Mouse (Mus musculus) thymus, postnatal 4 days (tissue): Measurements from ENCODE around the gene Hfe.
"Not testable (repeated sequence)": the region's sequence is repeated elsewhere in the genome, so short reads cannot be mapped to it uniquely, and the experiment has no call there.

Source experiments
- DNase-seq: peaks from one replicate; pipeline ENCODE4 v3.0.0; 2021

Hfe gene

DNA sequence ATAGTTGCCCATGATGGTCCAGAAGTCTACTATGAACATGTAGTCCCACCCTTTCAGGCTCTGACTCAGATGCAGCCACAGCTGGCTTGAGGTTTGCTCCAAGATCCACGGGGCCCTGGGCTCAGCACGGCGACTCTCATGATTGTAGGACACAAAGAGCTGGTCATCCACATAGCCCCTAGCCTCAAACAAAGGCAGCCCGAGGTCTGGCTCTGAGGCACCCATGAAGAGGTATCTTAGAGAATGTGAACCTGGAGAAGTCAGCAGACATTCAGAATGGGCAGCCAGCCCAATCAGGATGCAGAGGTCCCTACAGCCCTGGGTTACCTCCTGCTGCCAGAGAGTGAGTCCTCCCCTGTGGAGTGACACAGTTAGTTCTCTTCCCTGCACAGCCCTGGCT, 2.6 kb downstream of the Hfe start:
- no peak for DNase-seq

DNA sequence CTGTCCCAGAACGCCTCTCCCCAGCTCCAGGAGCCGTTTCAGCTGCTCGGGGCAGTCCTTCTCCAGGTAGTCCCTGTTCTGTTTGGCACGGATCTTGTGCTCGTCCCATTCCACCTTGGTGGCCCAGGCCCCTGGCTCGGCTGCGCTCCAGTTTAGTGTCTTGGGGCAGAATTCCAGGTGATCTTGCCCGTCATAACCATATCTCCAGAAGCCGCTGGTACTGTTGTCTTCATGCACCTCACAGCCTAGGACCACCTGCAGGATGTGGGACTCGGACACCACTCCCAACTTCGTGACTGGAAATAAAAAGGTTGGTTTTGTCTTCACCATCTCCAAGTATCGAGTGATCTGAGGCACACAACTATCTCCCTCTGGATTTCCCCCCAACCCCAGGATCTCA, 3.9 kb downstream of the Hfe start:
- no peak for DNase-seq

DNA sequence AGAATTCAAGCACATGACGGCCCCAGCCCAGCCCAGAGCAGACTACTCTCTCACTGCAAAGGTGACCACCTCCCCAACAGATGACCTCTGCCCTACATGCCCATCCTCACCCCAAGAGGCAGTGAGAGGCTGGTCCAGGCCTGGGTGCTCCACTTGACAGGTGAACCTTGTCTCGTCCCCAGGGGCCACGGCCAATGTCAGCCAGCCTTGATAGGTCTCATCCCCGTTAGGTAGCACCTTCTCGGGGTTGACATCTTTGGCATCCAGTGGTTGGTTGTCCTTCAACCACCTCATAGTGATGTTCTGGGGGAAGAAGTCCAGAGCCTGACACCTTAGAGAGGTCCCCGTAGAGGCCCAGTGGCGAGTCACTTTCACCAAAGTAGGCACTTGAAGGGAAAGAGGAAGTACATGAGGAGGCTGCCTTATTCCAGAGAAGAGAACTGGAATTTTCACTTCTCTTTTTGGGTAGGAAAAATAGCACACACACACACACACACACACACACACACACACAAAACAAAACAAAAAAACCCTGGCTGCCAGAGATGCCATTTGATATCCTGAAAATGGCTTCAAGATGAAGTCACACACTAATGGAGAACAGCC, 4.8 kb downstream of the Hfe start:
- DNase-seq = no peak

DNA sequence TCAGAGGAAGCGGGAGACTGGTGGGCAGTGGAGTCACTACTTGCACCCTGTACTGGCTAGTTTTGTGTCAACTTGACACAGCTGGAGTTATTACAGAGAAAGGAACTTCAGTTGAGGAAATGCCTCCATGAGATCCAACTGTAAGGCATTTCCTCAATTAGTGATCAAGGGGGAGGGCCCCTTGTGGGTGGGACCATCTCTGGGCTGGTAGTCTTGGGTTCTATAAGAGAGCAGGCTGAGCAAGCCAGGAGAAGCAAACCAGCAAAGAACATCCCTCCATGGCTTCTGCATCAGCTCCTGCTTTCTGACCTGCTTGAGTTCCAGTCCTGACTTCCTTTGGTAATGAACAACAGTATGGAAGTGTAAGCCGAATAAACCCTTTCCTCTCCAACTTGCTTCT, 7.9 kb downstream of the Hfe start:
- DNase-seq = not testable (repeated sequence)

DNA sequence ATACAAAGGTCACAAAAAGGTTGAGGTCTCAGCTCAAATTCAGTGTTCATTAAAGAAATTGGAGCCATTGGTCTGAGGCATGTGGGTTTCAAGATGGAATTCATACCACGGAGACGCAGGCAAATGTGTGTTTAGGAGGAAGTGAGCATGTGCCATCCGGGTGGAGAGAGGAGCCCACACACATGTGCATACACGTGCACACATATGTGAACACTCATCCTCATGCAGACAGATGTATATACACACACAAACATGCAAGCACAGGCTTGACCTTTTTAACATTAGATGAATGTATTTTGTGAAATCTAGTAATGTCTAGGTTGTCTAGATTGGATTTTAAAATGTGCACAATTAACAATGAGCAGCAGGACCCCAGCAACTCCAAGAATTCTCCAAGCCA, 8.4 kb downstream of the Hfe start:
- no peak for DNase-seq

DNA sequence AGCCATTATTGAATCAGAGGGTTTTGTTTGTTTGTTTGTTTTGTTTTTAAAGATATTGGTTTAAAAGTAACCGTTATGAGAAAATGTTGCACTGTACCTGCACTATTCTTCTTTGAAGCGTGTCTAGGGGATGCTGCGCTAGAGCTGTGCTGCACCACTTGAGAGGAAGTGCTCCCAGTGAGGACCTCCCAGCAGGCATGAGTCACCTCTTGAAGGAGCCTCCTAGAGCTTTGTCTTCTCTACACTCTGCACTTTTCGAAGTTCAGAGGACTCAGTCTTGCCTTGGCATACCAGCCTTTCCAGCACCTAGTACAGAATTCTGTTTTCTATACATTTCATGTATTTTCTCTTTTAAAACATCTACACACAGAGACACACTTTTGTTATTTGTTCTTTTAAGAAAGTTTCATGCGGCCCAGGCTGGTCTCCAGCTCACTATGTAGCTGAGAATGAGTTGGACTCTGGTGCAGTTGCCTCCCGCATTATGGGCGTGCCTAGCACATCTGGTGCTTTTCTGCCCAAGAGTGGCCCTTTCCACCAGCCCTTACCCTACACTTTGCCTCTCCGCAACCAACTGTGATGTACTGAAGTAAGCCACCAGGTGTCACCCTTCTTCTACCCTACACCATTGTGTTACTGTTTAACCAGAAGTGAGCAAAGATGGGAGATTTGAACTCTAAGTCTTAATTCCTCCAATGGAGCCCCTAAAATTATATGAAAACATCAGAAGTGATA, 9.7 kb downstream of the Hfe start:
- DNase-seq = peak; percentile 77

DNA sequence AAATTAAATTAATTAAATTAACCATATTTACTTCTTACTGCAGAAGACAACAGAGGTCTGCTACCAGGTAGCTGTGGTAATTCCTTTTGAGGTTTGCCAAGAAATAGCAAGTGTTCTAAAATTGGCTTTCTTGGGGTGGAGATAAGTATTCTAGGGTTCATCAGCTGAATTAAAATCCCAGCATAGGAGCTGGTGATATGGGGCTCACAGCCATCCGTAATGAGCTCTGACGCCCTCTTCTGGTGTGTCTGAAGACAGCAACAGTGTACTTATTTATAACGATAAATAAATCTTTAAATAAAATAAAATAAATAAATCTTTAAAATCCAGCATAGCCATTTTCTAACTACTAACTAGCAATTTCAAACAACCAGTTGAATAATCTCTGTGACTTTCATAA, 10.9 kb downstream of the Hfe start:
- DNase-seq = no peak

DNA sequence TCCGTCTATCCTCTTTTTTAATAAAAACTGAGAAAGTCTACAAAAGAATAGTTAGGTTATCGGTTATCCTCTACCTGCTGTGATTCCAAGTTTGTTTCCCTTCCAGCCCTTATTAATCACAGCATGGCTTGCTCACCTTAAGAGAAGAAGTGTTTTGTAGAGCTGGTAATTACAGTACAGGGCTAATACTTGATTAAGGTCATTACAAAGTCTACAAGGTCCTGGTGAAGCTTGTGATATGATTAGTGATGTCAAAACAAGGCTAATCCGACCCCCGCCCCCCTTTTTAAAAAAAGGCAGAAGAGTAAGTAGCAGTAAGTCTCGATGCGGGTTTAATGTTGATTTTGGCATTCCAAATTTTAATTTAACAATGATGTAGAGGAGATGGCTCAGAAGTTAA, 11.7 kb downstream of the Hfe start:
- no peak for DNase-seq

DNA sequence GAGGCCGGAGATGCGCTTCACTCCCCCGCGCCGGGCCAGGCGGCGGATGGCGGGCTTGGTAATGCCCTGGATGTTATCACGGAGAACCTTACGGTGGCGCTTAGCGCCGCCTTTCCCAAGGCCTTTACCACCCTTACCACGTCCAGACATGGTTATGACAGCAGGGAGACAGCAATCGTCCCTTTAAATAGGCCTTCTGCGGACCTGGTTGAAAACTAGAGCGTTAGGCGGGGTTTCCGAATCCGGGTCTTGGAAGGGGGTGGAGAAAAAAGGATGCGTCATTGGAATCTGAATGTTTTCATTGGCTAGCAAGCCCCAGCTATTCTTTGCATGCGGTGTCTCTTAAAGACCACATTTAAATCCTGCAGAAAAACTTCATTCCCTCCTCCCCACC, 12.4 kb downstream of the Hfe start, which contains the start of gene Hist1h4c:
TSS of gene Hist1h4c (minus strand) at position 155 of the 394 bp plus-strand sequence.
- DNase-seq = peak; percentile 98

DNA sequence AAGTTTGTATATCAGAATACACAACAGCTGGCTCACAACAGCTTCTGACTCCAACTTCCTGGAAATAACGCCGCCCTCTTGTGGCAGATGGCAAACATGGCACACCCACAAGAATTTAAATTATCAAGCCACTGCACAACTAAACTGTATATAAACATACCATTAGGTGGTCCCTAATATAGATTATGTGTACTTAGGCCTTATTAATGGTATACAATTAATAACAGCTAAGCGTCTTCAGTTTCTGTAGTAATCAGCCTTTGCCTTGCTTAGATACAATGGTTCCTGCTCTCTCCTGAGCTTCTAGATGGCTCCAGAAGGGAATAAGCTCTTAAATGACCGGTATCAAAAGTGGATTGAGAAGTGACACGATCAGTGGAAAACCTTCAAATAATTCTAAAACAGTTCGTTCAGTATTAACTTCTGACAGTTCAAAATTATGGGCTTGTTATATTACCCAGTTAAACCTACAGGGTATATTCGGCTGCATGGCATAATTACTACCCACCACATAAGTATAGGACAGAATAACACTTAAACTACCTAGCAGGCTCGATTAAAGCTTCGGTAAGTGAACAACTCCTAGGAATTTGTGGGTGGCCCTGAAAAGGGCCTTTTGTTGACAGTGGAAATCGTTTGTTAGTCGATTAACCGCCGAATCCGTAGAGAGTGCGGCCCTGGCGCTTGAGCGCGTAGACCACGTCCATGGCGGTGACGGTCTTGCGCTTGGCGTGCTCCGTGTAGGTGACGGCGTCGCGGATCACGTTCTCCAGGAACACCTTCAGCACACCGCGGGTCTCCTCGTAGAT, 13.0 kb downstream of the Hfe start:
- DNase-seq = peak; percentile 82

DNA sequence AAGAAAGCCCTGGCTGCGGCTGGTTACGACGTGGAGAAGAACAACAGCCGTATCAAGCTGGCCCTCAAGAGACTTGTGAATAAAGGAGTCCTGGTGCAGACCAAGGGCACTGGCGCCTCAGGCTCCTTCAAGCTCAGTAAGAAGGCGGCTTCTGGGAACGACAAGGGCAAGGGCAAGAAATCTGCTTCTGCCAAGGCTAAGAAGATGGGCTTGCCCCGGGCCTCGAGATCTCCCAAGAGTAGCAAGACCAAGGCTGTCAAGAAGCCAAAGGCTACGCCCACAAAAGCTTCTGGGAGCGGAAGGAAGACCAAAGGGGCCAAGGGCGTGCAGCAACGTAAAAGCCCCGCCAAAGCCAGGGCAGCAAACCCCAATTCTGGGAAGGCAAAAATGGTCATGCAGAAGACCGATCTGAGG, 14.6 kb downstream of the Hfe start:
- DNase-seq = peak; percentile 37

DNA sequence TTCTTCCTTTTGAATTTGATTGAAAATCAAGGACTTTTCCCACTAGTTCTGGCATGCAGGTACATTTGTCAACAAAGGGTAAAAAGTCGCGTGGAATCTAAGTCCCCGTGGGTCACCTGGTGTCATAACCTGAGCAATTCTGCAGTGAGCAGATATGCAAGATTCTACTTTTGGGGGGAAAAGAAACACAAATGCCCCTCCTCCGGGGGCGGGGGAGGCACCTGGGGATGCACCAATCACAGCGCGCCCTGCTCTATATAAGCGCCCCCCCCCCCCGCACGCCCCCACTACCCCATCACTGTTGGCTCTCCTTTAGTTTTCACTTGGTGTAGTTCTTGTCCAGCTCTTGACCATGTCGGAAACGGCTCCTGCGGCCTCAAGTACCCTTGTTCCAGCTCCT, 15.1 kb downstream of the Hfe start, which contains the start of gene Hist1h1t:
TSS of gene Hist1h1t (plus strand) at position 301 of the 400 bp plus-strand sequence.
- DNase-seq = peak; percentile 42

DNA sequence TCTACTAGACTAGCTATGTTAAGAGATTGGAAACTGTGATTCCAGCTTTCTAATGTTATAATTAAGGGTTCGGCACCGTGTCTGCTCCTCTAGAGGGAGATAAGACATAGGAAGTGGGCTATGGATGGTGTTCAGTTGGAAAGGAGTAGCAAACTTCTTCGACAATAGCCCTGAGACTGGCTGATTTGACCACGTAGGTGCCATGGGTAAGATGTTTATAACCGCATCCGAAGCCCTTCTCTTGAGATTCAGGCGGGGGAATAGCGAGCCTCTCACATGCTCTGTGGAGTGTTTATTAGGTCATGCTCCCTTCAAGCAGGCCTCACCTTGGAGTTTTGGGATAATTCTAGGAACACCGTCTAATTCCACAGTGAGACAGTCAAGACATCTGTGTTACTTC, 15.7 kb downstream of the Hfe start:
- no peak for DNase-seq

DNA sequence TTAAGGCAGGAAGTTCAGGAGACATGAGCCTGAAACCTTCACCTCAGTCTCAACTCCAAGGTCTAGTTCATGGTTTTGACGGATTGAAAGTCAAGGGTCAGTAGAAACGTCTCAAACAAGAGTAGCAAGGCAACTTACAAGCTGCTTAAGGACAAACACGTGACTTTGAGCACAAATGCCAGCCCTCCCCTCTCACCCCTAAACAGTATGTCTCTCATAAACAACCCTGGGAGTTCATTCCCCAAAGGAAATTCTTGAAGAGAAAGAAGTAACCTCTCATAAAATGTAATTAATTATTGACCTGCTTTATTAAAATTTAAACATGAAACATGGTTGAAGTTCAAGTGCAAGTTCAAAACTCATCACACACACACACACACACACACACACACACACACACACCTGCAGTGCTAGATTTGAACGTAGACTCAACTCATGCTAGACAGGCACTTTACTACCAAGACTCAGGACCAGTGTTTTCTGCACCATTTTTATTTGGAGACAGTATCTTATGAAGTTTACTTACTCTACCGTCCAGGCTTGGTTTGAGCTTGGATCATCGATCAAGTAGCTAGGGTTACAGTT, 16.7 kb downstream of the Hfe start:
- no peak for DNase-seq

DNA sequence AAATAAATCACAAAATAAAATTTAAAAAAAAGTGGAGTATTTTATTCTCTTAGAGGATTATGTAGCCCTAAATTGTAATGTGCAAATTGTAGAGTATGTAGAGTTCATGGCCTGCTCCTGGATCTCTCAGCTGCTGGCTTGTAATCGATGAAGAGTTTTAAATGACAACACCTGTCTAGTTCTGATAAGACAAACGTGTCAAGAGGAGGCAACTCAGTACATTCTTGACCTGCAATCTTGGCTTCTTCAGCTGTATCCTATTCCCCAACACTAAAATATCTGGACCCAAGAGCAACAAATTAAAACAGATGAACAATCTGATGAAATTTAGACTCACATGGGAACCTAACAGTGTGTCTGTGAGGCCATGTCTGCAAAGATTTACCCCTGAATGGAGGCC, 21.2 kb downstream of the Hfe start:
- DNase-seq = no peak

DNA sequence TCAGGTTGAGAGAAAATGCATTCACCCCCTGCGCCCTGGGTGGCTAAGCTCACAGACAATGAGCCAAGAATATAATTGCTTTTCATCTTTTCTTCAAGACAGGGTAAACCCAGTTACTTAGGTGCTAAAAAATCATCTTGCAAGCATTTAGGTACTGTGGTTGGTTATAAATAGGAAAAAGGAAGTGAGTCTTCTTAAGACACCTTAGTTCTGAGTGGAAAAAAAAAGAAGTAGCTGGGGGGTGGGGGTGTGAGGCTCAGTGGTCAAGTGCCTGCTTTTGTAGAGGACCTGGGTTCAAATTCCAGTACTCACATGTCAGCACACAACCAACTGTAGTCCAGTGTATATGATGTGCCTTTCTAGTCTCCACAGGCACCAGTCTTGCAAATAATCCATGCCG, 21.7 kb downstream of the Hfe start:
- no peak for DNase-seq

DNA sequence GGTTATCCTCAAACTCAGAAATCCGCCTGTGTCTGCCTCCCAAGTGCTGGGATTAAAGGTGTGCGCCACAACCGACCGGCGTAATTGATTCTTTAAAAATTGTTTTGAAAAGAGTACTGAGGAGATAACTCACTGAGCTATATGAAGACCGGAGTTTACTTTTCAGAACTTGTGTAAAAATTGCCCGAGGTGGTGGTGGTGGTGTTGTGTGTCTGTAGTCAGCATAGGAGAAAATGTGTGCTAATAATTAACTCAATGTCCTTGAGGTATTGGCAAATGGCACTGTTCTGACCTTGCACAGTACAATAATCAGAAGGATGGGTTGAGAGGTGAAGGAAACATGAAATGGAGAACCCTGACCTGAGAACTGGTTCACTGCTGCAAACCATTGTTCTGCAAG, 22.7 kb downstream of the Hfe start:
- no peak for DNase-seq

DNA sequence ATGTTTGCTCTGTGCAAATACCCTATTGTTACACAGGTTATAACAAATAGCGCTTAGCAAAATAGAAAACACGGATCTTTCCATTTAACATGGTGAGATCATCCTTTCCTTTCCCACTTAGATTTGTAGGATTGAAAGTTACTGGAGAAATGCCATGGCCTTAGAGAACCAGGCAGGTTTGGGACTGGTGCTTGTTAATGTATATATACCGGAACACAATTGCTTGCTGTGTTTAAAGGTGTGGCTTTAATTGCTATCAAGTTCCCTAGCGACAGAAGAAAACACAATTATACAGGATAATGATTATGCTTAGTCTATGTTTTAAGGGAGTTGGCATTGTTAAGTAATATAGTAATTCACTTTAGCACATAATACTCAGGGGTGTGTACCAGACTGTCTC, 23.5 kb downstream of the Hfe start:
- no peak for DNase-seq

DNA sequence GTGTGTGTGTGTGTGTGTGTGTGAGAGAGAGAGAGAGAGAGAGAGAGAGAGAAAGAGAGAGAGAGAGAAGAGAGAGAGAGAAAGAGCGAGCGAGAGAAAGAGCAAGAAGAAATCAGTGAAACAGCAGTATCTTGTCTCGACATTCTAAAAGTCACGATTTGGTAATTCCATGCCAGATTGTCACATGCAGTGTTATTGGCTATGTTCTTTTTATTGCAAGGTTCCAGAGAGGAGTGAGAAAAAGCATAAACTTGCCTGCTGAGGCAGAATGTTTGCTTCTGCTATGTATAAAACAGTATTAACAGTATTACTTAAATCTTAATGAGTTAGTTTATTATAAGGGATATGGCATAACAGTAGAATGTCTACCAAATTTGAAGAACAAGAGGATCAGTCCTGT, 24.7 kb downstream of the Hfe start:
- no peak for DNase-seq

DNA sequence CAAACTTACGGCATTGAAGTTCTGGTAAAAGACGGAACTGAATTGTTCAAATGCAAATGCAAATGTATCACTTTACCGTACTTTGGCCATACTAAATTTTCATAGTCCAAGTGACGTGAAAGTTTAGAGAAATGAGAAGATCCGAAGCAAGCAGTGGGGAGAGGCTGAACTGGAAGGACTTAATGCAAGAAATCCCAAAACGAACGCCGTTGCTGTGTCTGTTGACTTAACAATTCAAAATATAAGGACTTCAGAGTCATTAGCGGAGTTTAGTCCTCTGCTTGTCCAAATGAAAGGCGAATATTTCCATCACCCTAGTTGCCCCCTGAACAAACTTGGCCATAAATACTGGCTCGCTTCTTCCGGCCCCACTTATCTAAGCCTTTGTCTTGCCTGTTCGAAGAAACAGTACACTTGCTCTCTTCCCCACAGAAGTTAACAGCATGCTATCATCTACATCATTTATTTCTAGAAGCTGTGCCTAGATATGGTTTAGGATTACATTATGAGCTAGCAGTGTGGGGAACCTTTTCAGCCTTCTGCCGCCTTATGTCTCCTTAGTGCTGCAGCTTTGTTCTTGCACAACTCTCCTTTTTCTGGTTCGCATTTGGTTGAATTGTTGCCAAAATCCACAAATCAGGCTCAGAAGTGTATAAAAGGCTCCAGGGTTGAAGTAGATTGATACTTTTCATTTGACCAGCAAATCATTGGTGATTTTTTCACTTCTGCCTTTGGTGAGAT, 25.4 kb downstream of the Hfe start:
- DNase-seq = peak; percentile 25

DNA sequence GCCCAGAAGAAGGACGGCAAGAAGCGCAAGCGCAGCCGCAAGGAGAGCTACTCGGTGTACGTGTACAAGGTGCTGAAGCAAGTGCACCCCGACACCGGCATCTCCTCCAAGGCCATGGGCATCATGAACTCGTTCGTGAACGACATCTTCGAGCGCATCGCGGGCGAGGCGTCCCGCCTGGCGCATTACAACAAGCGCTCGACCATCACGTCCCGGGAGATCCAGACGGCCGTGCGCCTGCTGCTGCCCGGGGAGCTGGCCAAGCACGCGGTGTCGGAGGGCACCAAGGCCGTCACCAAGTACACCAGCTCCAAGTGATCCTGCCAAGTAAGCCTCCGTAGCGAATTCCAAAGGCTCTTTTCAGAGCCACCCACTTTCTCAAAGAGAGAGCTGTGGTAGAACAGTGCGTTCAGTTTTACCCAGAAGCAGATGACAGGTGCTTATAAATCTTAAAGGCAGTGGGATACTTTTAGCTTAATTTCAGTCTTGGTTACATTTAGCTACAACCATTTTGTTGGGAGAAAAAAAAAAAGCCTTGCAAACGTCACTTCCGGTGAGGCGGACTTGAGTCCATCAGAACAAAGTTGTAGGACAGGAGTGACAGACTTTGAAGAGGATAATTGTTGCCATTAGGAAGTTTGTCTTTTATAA, 26.2 kb downstream of the Hfe start:
- DNase-seq = peak; percentile 49

DNA sequence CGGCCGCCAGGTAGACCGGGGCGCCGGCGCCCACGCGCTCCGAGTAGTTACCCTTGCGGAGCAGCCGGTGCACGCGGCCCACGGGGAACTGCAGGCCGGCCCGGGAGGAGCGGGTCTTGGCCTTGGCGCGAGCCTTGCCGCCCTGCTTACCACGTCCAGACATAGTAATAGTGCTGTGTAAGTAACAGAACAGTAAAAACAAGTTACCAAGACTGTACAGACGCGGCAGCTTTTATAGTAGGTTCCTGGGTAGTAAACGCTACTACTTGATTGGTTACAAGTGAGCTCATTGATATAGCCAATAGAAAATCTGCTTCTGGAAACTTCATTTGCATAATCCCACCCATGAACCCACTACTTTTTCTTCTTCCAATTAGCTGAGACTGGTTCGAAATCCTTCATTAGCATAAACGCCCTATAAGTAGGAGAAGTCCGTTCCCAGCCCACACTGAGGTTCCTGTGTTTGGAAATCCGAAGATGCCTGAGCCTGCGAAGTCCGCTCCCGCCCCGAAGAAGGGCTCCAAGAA, 26.8 kb downstream of the Hfe start, which contains the start of the genes Hist1h2ac and Hist1h2bc:
TSS of gene Hist1h2ac (minus strand) at position 194 of the 527 bp plus-strand sequence.
TSS of gene Hist1h2bc (plus strand) at position 445 of the 527 bp plus-strand sequence.
- peak; percentile 74 for DNase-seq
